Mouse (Mus musculus) megakaryocyte, adult 5-6 weeks (primary cell): Measurements from ENCODE around the gene Sh2d4b. TPM values are rescaled to one million over a fixed set of nuclear protein-coding genes. Genes with fewer than 3 reads are reported as not detected.
A peak's percentile ranks its signal among the peaks of the same experiment; 100 is the strongest.

ENCODE experiments used
- ATAC-seq: 2 replicates; pipeline ENCODE4 v1.8.0; 2016; ENCODE audit warnings: mild to moderate bottlenecking, inconsistent platforms; ENCODE audit not compliant: poor library complexity, severe bottlenecking
- total RNA-seq, 2 experiments: library from RNA; stranded (forward) in 1 of 2; stranded (reverse) in 1 of 2; fragments of 153-499, 151-499 nt in 1 of 2; fragments of 221-1000, 200-1000 nt in 1 of 2; gene quantifications; 2 replicates each; pipeline versions ENCODE4 v1.2.3 to v1.2.4; 2015 to 2017

Sh2d4b gene
- total RNA-seq, 2 experiments from 2014 or later = 0.18 to 0.31 TPM

- ATAC-seq = no peak
Measured at GRCm38 (mm10) chr14:40908763-40909162, 15.7 kb upstream of the Sh2d4b start.

DNA sequence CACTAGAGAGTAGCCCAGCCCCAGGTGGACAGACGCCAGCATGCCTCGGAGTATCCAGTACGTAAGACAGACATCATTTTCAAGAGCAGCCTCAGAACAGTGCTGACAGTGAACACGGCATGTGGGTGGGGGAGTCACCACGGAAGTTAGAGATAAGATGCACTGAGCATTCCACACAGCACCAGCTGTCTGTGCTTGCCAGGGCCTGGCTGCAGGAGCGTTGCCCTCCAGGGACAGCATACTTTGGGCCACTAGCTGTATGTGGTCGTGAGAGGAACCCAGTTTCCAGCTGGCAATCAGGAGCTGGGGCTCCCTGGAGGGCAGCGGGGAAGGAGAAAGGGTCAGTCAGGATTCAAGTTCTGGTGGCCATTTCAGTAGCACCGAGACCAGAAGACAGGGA is 13.7 kb upstream of the Sh2d4b start:
- no peak for ATAC-seq

DNA sequence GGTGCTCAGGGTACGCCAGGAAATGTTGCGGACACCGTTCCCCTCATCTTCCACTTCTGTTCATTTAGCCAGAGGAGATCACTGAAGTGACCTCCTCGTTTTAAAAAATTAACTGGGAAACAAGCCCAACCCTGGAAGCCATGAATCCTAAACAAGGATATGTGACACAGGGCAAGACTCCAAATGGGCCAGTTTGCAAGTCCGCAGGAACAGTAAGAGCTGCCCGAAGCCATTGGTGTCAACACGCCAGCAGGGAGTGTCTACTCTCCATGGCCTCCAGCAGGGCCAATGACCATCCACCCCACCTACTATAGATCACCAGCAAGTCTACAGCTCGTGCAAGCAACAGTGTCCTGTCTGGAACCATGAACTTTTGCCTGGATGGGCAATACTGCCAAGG is 12.7 kb upstream of the Sh2d4b start:
- ATAC-seq = no peak

- ATAC-seq = peak; percentile 39
Measured at GRCm38 (mm10) chr14:40902307-40903055, 9.4 kb upstream of the Sh2d4b start.

GRCm38 (mm10) chr14:40900267-40900666 is 7.2 kb upstream of the Sh2d4b start:
- no peak for ATAC-seq

DNA sequence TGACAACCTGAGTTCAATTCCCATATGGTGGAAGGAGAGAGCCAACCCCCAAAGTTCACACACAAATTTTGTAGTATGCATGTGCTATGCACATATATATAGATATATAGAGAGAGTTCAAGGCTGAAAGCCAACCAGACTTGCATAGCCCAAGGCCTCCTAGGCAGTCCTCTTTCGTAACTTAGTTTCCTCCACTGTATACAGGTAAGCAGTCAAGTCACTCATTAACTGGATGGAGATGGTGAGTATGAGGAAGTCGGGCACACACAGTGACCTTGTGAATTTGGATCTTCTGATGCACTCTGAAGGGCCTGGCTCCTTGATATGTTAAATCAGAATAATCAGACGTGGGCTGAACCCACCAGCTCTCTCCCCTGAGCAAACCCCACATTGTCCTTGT is 4.8 kb upstream of the Sh2d4b start:
- no peak for ATAC-seq

GRCm38 (mm10) chr14:40895681-40896080 is 2.6 kb upstream of the Sh2d4b start:
- no peak for ATAC-seq

GRCm38 (mm10) chr14:40894576-40895247 is 1.6 kb upstream of the Sh2d4b start:
- ATAC-seq = peak; percentile 87

DNA sequence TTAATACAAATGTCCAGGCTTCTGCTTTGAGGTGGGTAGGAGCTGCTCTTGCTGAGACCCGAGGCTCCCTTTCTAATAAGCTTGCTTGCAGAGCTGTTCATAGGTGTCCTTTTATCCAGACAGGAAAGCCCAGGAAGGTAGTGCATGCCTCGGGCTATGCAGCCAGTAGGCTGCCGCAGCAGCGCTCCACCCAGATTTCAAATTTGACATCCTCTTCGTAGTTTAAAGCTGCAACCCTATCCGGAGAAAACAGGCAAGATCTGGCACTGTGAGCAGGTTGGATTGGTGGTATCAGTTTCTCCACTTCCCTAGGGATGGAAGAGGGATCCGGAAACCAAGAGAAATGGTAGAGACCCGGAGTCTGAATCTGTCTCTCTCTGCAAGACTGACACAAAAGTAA is 818 bp upstream of the Sh2d4b start:
- no peak for ATAC-seq

- no peak for ATAC-seq
Measured at GRCm38 (mm10) chr14:40892326-40892825, 690 bp downstream of the Sh2d4b start.

GRCm38 (mm10) chr14:40891506-40891905 is 1.6 kb downstream of the Sh2d4b start:
- no peak for ATAC-seq

DNA sequence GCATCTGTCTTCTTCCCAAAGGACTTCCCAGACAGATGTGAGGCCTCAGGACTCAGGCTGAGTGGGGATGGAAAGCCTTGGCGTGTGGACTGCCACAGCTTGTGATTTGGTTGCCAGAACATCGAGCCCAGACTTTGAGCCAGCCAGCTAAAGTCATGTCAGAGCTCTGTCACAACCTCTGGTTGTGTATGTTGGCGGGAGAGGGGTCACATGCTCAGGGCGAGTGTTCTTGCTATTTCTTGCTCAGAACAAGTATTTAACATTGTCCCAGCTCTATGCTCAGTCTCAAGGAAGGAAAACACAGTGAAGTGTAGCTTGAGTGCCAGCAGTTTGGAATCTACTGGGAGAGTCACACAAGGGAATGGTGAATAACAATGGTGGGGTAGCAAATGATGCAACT is 3.4 kb downstream of the Sh2d4b start:
- no peak for ATAC-seq

GRCm38 (mm10) chr14:40889181-40889580 is 3.9 kb downstream of the Sh2d4b start:
- ATAC-seq = no peak

DNA sequence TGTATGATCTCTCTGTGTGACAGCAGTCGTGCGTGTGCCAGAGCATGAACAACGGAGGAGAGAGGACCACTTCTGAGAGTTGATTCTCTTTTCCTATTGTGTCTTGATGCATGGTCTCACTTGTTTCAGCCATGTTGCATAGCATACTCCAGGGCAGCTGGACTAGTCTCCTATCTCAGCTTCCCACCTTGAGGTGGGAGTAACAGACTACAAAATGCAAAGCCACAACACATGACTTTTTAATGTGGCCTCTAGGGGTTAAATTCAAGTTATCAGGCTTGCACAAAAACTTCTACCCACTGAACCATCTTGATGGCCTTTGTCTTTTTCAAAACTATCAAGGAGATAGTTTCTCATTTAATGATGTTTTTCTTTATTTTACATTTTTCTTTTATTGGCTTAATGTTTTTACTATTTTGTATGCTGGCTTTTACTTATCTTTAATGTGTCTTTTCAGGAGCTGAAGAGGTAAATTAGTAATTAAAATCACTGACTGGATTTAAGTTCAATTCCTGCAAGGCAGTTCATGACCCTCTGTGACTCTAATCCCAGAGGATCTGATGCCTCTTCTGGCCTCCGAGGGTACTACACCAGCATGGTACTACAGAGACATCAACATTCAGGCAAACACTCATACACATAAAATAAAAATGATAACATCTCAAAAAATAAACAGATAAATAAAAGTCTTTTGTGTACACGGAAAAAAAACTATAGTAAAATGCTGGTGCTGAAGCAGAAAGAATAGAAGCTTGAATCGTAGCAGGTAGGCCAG is 6.5 kb downstream of the Sh2d4b start:
- no peak for ATAC-seq

- no peak for ATAC-seq
Measured at GRCm38 (mm10) chr14:40885752-40886151, 7.3 kb downstream of the Sh2d4b start.

DNA sequence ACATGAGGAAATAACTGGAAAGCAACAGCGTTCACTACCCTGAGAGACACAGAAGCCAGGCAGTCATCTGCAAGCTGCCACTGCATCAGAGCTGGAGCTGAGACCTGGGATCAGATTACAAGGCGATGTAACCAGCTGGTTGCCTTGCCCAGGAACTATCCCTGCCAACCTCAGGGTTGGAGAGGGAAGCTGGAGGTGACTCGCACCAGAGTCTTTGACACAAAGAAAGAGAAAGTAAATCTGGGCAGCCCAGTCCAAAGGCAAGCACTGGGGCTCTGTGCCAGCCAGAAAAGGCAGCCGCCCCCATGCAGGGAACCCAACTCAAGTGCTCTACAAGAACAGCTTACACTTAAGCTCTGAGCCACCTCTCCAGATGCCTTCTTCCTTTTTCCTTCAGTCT is 7.8 kb downstream of the Sh2d4b start:
- ATAC-seq = no peak

DNA sequence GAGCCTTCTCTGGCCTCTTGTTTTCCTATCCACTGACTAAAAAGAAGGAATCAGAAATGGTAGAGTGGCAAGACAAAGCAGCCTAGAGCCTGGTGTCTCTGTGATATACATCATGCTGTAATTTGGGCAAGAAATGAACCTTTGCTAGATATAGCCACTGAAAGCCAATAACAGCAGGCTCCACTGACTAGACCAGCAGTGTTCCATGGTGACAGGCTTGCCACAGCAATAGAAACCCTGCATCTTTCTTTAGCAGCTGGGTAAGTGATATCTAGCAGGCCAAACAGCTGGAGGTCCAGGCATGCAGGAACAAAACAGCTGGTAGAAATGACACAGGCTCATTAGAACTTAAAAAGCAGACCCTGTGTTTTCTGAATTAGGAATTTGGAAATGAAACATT is 18.5 kb downstream of the Sh2d4b start:
- no peak for ATAC-seq

GRCm38 (mm10) chr14:40873961-40874360 is 19.1 kb downstream of the Sh2d4b start:
- ATAC-seq = no peak

DNA sequence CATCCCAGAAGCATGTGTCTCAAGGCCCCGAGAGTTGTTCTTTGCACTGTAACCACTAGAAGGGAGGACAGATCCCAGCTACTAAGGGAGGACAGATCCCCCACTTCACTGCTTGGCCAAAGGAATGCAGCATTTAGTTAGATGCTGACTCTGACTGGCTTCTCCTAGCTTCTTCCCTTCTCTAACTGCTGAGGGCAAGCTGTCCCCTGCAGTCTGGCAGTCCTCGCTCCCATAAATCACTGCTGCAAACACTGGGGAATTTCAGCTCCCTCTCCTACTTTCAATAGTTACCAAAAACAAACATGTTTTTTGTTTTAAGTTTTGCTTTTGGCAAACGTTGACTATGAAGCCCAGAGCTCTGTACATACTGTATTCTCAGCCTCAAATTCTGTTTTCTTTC is 22.5 kb downstream of the Sh2d4b start:
- no peak for ATAC-seq

DNA sequence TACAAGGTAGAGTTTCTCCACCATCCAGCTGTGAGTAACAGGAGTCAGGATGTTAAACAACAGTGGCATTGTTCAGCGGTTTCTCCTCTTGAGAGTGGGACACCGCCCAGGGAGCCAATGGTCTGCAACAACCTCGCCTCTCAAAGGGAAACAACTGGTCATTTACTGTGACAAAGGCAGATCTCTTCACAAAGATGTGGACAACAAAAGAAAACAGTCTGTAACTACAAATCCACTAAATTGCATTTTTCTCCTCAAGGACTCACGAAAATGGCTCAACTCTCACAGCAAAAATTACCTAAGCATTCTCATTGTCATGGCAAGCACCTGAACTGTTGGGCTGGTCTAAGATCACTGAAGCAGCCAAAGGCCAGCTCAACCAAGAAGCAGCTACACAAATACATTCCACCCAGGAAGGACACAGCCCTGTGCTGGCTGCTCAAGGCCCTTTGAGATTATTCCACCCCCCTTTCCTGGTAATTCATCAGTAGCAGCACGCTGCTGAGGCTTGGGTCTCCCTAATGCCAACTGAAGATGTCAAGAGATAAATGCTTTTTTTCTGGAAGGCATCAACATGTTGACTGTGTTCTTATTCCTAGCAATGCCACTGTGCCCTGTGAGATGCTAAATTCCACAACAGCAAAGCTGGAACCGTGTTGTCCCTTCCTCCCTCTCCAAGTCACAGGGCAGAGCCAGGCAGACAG is 28.1 kb downstream of the Sh2d4b start:
- no peak for ATAC-seq

DNA sequence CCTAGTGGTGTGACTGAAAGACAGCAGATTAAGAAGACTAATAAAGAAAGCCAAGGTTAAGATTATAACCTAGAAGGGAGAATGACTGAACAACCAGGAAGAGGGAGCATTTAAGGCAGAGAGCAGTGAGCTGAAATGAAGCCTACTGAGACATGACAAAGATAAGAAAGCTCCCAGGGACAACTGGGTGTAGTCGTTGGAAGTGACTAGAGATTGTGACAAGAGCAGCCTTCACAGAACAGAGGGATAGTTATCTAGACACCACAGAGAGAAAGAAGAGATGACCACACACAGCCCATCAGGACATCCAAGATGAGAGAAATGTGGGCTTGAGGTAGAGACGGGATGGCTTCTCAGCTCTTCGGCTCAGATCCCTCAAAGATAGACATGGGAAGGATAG is 29.4 kb downstream of the Sh2d4b start:
- ATAC-seq = no peak
